Mouse (Mus musculus) forebrain, embryonic 10.5 days (tissue): Measurements from ENCODE around the gene Hoxa9. TPM values are rescaled to one million over a fixed set of nuclear protein-coding genes. Genes with fewer than 3 reads are reported as not detected.

Source experiments
- DNase-seq: peaks from one replicate; pipeline ENCODE4 v3.0.0-alpha.2; 2017; ENCODE audit warnings: low spot score; ENCODE audit errors: extremely low spot score
- H3K27ac ChIP-seq: fragments of 300-500 bp; sonication (generic); 2 replicates; pipeline ENCODE4 v1.5.1; 2016; ENCODE audit warnings: mild to moderate bottlenecking
- H3K27me3 ChIP-seq: fragments of 300-500 bp; sonication (generic); 2 replicates; pipeline ENCODE4 v1.6.1; 2016; ENCODE audit warnings: mild to moderate bottlenecking; ENCODE audit not compliant: poor library complexity, severe bottlenecking
- H3K36me3 ChIP-seq: fragments of 300-500 bp; sonication (generic); replicated peaks from 2 replicates; pipeline ENCODE4 v1.6.1; 2016; ENCODE audit warnings: mild to moderate bottlenecking, moderate library complexity
- H3K4me1 ChIP-seq: fragments of 300-500 bp; sonication (generic); 2 replicates; pipeline ENCODE4 v1.6.1; 2016
- H3K4me3 ChIP-seq: fragments of 300-500 bp; sonication (generic); 2 replicates; pipeline ENCODE4 v1.5.1; 2016; ENCODE audit warnings: mild to moderate bottlenecking, moderate library complexity
- H3K9me3 ChIP-seq: fragments of 300-500 bp; sonication (generic); 2 replicates; pipeline ENCODE4 v1.6.1; 2016; ENCODE audit warnings: mild to moderate bottlenecking, moderate library complexity
- WGBS: fragments of 180-500 bp; shearing (Covaris S2); methylation state at CpG from one replicate; pipeline ENCODE4 v1.1.7; 2016; 5-methylcytosine and 5-hydroxymethylcytosine counted together
- polyA plus RNA-seq: library from polyadenylated mRNA; unstranded; fragments of >200 nt; fragmentation: Nextera tagmentation; extraction: Ambion mirVana; gene quantifications from 2 replicates; pipeline ENCODE4 v1.2.1, GENCODE M21; 2016

Gene Hoxa9
- polyA plus RNA-seq, 1 experiment from 2014 or later: not detected

GRCm38 (mm10) chr6:52189172-52189591 is 41.7 kb downstream of the Hoxa9 start:
- H3K27ac ChIP-seq: no peak overlapping the region
- no peaks in the 10 kb centered on the region for H3K9me3 ChIP-seq
- H3K4me1 ChIP-seq: peaks cover 16% of the 10 kb centered on the region
- WGBS: 5% methylated on average over 5 of the region's 5 CpGs
- peaks cover 100% of the 10 kb centered on the region for H3K27me3 ChIP-seq
- no peaks in the 10 kb centered on the region for H3K36me3 ChIP-seq
- H3K4me3 ChIP-seq: no peak overlapping the region
- DNase-seq: no peak

GRCm38 (mm10) chr6:52186500-52186899 is 44.4 kb downstream of the Hoxa9 start:
- 5% methylated on average over 1 of the region's 1 CpGs for WGBS
- Histone ChIP-seq H3K27me3 (peaks cover 100% of the 10 kb centered on the region), H3K4me3 (no peak overlapping the region), H3K4me1 (peaks cover 7% of the 10 kb centered on the region), H3K36me3 (no peaks in the 10 kb centered on the region), H3K9me3 (no peaks in the 10 kb centered on the region), H3K27ac (no peak overlapping the region)
- DNase-seq: no peak

GRCm38 (mm10) chr6:52185834-52186233 is 45.1 kb downstream of the Hoxa9 start:
- WGBS: 5% methylated on average over 3 of the region's 3 CpGs

GRCm38 (mm10) chr6:52185222-52185621 is 45.7 kb downstream of the Hoxa9 start:
- Histone ChIP-seq H3K9me3 (no peaks in the 10 kb centered on the region), H3K4me1 (no peaks in the 10 kb centered on the region), H3K27me3 (peaks cover 100% of the 10 kb centered on the region), H3K36me3 (no peaks in the 10 kb centered on the region), H3K27ac (no peak overlapping the region), H3K4me3 (no peak overlapping the region)
- DNase-seq: no peak
- 1% methylated on average over 19 of the region's 19 CpGs for WGBS

More at GRCm38 (mm10) chr6:52185834-52186233, 45.1 kb downstream of the Hoxa9 start:
- H3K4me3 ChIP-seq: no peak overlapping the region
- peaks cover under 1% of the 10 kb centered on the region; the same call in 1 of the 2 replicates for H3K4me1 ChIP-seq
- no peaks in the 10 kb centered on the region for H3K9me3 ChIP-seq
- no peak for DNase-seq
- H3K27me3 ChIP-seq: peaks cover 100% of the 10 kb centered on the region
- H3K27ac ChIP-seq: no peak overlapping the region
- no peaks in the 10 kb centered on the region for H3K36me3 ChIP-seq

- H3K9me3 ChIP-seq: no peaks in the 10 kb centered on the region
- no peak overlapping the region for H3K27ac ChIP-seq
- under 1% methylated on average over 6 of the region's 6 CpGs for WGBS
- no peaks in the 10 kb centered on the region for H3K4me1 ChIP-seq
- DNase-seq: no peak
- no peak overlapping the region for H3K4me3 ChIP-seq
- H3K36me3 ChIP-seq: no peaks in the 10 kb centered on the region
- peaks cover 100% of the 10 kb centered on the region for H3K27me3 ChIP-seq
Observed at GRCm38 (mm10) chr6:52184668-52185067, 46.2 kb downstream of the Hoxa9 start.

GRCm38 (mm10) chr6:52183311-52184080 is 47.4 kb downstream of the Hoxa9 start:
- no peaks in the 10 kb centered on the region for H3K4me1 ChIP-seq
- H3K9me3 ChIP-seq: no peaks in the 10 kb centered on the region
- no peaks in the 10 kb centered on the region for H3K36me3 ChIP-seq
- DNase-seq: no peak
- H3K27ac ChIP-seq: no peak overlapping the region
- peaks cover 100% of the 10 kb centered on the region for H3K27me3 ChIP-seq
- 10% methylated on average over 10 of the region's 10 CpGs for WGBS
- no peak overlapping the region for H3K4me3 ChIP-seq

- 0% methylated on average over 1 of the region's 1 CpGs for WGBS
- Histone ChIP-seq H3K27ac (no peak overlapping the region), H3K27me3 (peaks cover 100% of the 10 kb centered on the region), H3K4me1 (no peaks in the 10 kb centered on the region), H3K9me3 (no peaks in the 10 kb centered on the region), H3K4me3 (no peak overlapping the region), H3K36me3 (no peaks in the 10 kb centered on the region)
- no peak for DNase-seq
Observed at GRCm38 (mm10) chr6:52182793-52183192, 48.1 kb downstream of the Hoxa9 start.

- Histone ChIP-seq H3K27me3 (peaks cover 100% of the 10 kb centered on the region), H3K4me3 (no peak overlapping the region), H3K27ac (no peak overlapping the region), H3K4me1 (no peaks in the 10 kb centered on the region), H3K9me3 (no peaks in the 10 kb centered on the region), H3K36me3 (no peaks in the 10 kb centered on the region)
- WGBS: 16% methylated on average over 2 of the region's 2 CpGs
- DNase-seq: no peak
Observed at GRCm38 (mm10) chr6:52182030-52182429, 48.9 kb downstream of the Hoxa9 start.

- Histone ChIP-seq H3K27ac (no peak overlapping the region), H3K36me3 (no peaks in the 10 kb centered on the region), H3K9me3 (no peaks in the 10 kb centered on the region), H3K4me3 (no peak overlapping the region), H3K4me1 (peaks cover 3% of the 10 kb centered on the region), H3K27me3 (peaks cover 100% of the 10 kb centered on the region)
- WGBS: 6% methylated on average over 3 of the region's 3 CpGs
- DNase-seq: no peak
Observed at GRCm38 (mm10) chr6:52180726-52181125, 50.2 kb downstream of the Hoxa9 start.

- Histone ChIP-seq H3K4me3 (no peak overlapping the region), H3K36me3 (no peaks in the 10 kb centered on the region), H3K27me3 (peaks cover 100% of the 10 kb centered on the region), H3K27ac (no peak overlapping the region), H3K9me3 (no peaks in the 10 kb centered on the region), H3K4me1 (peaks cover 8% of the 10 kb centered on the region)
- 1% methylated on average over 11 of the region's 11 CpGs for WGBS
- DNase-seq: no peak
Observed at GRCm38 (mm10) chr6:52180213-52180710, 50.6 kb downstream of the Hoxa9 start.

GRCm38 (mm10) chr6:52179690-52180089 is 51.2 kb downstream of the Hoxa9 start:
- Histone ChIP-seq H3K27ac (no peak overlapping the region), H3K4me3 (no peak overlapping the region), H3K4me1 (peaks cover 8% of the 10 kb centered on the region), H3K36me3 (no peaks in the 10 kb centered on the region), H3K27me3 (peaks cover 100% of the 10 kb centered on the region), H3K9me3 (no peaks in the 10 kb centered on the region)
- DNase-seq: no peak
- 2% methylated on average over 10 of the region's 10 CpGs for WGBS

- no peak overlapping the region for H3K27ac ChIP-seq
- H3K27me3 ChIP-seq: peaks cover 100% of the 10 kb centered on the region
- H3K36me3 ChIP-seq: no peaks in the 10 kb centered on the region
- DNase-seq: no peak
- H3K9me3 ChIP-seq: no peaks in the 10 kb centered on the region
- peaks cover 8% of the 10 kb centered on the region for H3K4me1 ChIP-seq
- WGBS: 0% methylated on average over 4 of the region's 4 CpGs
- no peak overlapping the region for H3K4me3 ChIP-seq
Observed at GRCm38 (mm10) chr6:52178918-52179665, 51.8 kb downstream of the Hoxa9 start.

GRCm38 (mm10) chr6:52177806-52178205 is 53.1 kb downstream of the Hoxa9 start:
- peaks cover 10% of the 10 kb centered on the region for H3K4me1 ChIP-seq
- no peak overlapping the region for H3K27ac ChIP-seq
- no peaks in the 10 kb centered on the region for H3K9me3 ChIP-seq
- no peak overlapping the region for H3K4me3 ChIP-seq
- DNase-seq: no peak
- H3K27me3 ChIP-seq: peaks cover 100% of the 10 kb centered on the region
- no peaks in the 10 kb centered on the region for H3K36me3 ChIP-seq
- under 1% methylated on average over 9 of the region's 9 CpGs for WGBS
